Mouse (Mus musculus) C2C12 (cell line): ENCODE measurements at regions not wholly inside any gene's neighbourhood (a gene's known extent, or its start where the extent isn't known, plus 50 kb on each side); places are given as distances from the start of the nearest gene placed in this dataset.

Source experiments
- H3K27me3 ChIP-seq: one replicate; pipeline ENCODE4 v1.6.1; 2011; ENCODE audit not compliant: control insufficient read depth, insufficient read depth, insufficient read length
- H3K36me3 ChIP-seq: one replicate; pipeline ENCODE4 v1.6.1; 2011; ENCODE audit not compliant: control insufficient read depth, insufficient read depth
- H3K4me3 ChIP-seq: one replicate; pipeline ENCODE4 v1.5.1; 2011; ENCODE audit warnings: mild to moderate bottlenecking, control low read depth; ENCODE audit not compliant: poor library complexity, insufficient read depth, severe bottlenecking
- H3K79me2 ChIP-seq: one replicate; pipeline ENCODE4 v1.6.1; 2011; ENCODE audit not compliant: control insufficient read depth, insufficient read depth
- H3K79me3 ChIP-seq: one replicate; pipeline ENCODE4 v1.6.1; 2011; ENCODE audit warnings: low read depth, control low read depth
- H3ac ChIP-seq: one replicate; pipeline ENCODE3; 2011; ENCODE audit warnings: low read depth; ENCODE audit not compliant: control insufficient read depth, insufficient read length
- CEBPB ChIP-seq: IDR thresholded peaks from one replicate; pipeline ENCODE4 v1.6.1; 2011; ENCODE audit warnings: low read depth, mild to moderate bottlenecking, control low read depth, moderate library complexity
- CTCF ChIP-seq: IDR thresholded peaks from one replicate; pipeline ENCODE4 v1.5.1; 2011; ENCODE audit not compliant: control insufficient read depth, insufficient read depth, insufficient read length
- FOSL1 ChIP-seq: IDR thresholded peaks from one replicate; pipeline ENCODE4 v1.8.0; 2011; ENCODE audit warnings: mild to moderate bottlenecking, low read length; ENCODE audit not compliant: poor library complexity, insufficient read depth, severe bottlenecking
- MAX ChIP-seq: IDR thresholded peaks from one replicate; pipeline ENCODE4 v1.6.1; 2011; ENCODE audit warnings: mild to moderate bottlenecking, control low read depth
- MYOD1 ChIP-seq: IDR thresholded peaks from one replicate; pipeline ENCODE4 v1.6.1; 2011; ENCODE audit warnings: low read depth; ENCODE audit not compliant: control insufficient read depth, insufficient read length
- MYOG ChIP-seq: IDR thresholded peaks from one replicate; pipeline ENCODE4 v1.6.1; 2011; ENCODE audit not compliant: control insufficient read depth, insufficient read length; ENCODE audit errors: extremely low read depth
- USF1 ChIP-seq: IDR thresholded peaks from one replicate; pipeline ENCODE4 v1.6.1; 2011; ENCODE audit warnings: low read depth, mild to moderate bottlenecking, control low read depth, moderate library complexity

DNA sequence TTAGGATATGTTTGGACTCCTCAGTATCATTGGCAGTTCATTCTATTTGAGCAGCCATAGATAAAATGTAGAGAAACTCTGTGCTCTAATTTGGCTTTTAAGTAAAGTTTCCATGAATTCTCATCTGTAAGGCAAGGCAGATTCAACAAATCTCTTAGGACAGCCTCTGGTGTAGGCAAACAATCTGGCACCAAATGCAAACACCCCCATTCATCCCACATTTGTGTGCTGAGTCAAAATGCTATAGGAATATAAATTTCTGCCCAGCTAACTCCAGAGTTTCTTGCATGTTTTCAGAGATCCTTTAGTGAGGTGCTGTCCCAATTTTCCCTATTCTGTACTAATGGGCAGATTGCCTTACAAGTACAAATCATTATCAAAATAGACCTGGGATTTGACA lies 695.7 kb upstream of the Kif18a start:
- TF ChIP-seq MYOG, result no peak
- TF ChIP-seq MYOD1, result no peak
- no peak for TF ChIP-seq CTCF
- TF ChIP-seq USF1, result no peak
- TF ChIP-seq CEBPB, result no peak
- no peak for TF ChIP-seq FOSL1
- no peak for TF ChIP-seq MAX
- H3K4me3 ChIP-seq, result no peak overlapping the region
- H3K79me2 ChIP-seq, result no peaks in the 10 kb centered on the region

DNA sequence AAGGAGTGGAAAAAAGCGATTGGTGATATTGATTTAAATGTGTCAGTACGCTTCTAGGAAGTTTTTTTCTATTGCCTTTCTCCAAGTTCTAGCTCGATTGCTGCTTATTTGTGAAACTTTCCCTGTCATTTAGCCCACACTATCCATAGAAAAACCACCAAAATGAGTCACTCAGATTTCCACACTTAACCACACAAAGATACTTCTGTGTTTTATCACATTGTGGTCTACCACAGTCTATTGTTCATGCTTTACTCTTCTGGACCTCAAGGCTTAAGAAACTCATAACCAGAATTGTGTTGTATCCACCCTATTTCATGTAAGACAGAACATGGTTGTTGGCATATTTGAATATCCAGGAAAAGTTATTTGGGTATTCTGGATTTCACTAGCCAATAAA lies 687.0 kb upstream of the Kif18a start:
- no peaks in the 10 kb centered on the region for H3K79me2 ChIP-seq
- H3ac ChIP-seq, result no peak overlapping the region
- no peak overlapping the region for H3K4me3 ChIP-seq
- H3K27me3 ChIP-seq, result no peaks in the 10 kb centered on the region
- no peaks in the 10 kb centered on the region for H3K79me3 ChIP-seq
- H3K36me3 ChIP-seq, result no peaks in the 10 kb centered on the region
- TF ChIP-seq MYOG, result no peak
- TF ChIP-seq MYOD1, result no peak
- no peak for TF ChIP-seq CTCF
- TF ChIP-seq USF1, result no peak
- TF ChIP-seq FOSL1, result peak; percentile 95
- no peak for TF ChIP-seq MAX
- peak; percentile 92 for TF ChIP-seq CEBPB

More for the DNA sequence above, 695.7 kb upstream of the Kif18a start:
- no peaks in the 10 kb centered on the region for H3K27me3 ChIP-seq
- H3ac ChIP-seq, result no peak overlapping the region
- no peaks in the 10 kb centered on the region for H3K36me3 ChIP-seq
- H3K79me3 ChIP-seq, result no peaks in the 10 kb centered on the region

DNA sequence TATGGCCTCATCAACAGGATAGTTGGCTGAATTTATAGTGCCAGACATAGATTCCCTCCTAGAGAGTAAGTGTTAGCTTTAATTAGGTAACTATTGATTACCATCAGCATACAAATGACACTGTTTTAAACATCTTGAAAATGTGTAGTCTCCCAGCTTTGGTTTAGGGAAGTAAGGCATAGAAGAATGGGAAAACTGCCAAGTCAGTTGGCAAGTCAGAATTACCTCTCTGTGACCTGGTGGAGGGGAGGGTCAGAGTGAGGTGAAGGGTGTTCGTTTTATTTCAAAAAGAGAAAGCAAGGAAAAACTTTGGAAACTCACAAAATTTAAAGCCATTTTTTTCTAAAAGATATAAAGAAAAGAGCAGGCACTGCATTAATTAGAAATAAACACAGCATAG lies 680.2 kb upstream of the Kif18a start:
- Histone ChIP-seq H3K27me3 (no peaks in the 10 kb centered on the region), H3K79me3 (no peaks in the 10 kb centered on the region), H3K36me3 (no peaks in the 10 kb centered on the region), H3ac (no peak overlapping the region), H3K4me3 (no peak overlapping the region), H3K79me2 (no peaks in the 10 kb centered on the region)
- TF ChIP-seq MYOD1 (no peak), USF1 (no peak), CTCF (no peak), CEBPB (no peak), MAX (no peak), MYOG (no peak), FOSL1 (no peak)

DNA sequence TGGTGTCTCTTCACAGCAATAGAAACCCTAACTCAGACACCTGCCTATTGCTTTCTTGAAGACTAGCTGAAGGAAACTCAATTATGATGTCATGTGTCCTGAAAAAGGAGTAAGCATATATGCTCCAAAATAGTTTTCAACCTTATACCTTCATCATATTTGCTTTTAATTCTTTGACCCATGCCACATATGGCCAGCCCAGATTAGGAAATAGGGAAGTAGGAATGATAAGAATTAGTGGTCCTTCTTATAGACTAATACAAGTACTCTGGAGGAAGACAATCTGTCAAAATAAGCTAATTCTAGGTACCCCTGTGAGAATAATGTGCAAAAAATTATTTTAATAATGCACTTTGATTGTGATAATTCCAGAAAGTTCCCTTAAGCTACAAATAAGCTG lies 661.0 kb upstream of the Kif18a start:
- TF ChIP-seq CEBPB (no peak), CTCF (no peak), FOSL1 (no peak), MAX (no peak), USF1 (no peak), MYOG (no peak), MYOD1 (no peak)
- H3K79me2 ChIP-seq, result no peaks in the 10 kb centered on the region
- no peaks in the 10 kb centered on the region for H3K79me3 ChIP-seq
- H3K36me3 ChIP-seq, result no peaks in the 10 kb centered on the region
- no peaks in the 10 kb centered on the region for H3K27me3 ChIP-seq
- no peak overlapping the region for H3K4me3 ChIP-seq
- H3ac ChIP-seq, result no peak overlapping the region

DNA sequence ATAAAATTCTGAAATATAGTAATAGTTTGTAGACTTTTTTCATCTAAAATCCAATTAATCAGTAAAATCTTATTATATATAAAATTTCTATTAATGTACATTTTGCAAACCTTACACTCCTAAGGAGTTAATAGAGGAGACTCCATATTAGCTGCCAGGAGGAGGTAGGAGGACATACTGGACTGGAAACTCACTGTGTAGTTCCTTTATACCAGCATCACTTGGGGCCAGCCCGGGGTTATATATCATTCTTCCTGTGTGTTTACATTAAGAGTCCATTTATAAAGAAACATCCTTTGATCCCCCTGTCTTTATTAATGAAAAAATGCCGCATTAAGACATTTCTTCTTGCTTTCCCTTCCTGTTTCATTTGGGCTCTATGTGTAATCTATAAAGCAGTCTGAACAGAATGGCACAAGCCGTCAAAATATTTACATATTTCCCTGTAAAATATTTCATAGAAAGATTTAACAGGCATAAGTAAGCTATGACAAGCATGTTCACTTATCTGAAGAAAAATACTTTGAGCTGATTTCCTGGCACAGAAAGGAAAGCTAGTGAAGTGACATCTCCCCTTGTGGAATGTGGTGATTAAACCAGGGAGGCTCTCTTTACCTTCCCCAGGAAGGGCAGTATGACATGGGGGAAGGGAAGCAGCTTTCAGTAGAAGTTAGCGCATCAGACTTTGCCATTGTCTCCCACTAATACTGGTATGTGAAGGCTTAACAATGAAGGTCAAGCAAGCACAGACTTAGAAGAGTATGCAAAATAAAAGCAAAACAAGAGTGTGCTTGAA lies 658.0 kb upstream of the Kif18a start:
- no peak overlapping the region for H3K4me3 ChIP-seq
- H3K79me3 ChIP-seq, result no peaks in the 10 kb centered on the region
- H3K27me3 ChIP-seq, result no peaks in the 10 kb centered on the region
- no peak for TF ChIP-seq MAX
- TF ChIP-seq CEBPB, result no peak
- no peak for TF ChIP-seq MYOD1
- no peak for TF ChIP-seq FOSL1
- no peak for TF ChIP-seq CTCF
- TF ChIP-seq USF1, result no peak
- TF ChIP-seq MYOG, result no peak
- no peaks in the 10 kb centered on the region for H3K79me2 ChIP-seq
- H3K36me3 ChIP-seq, result no peaks in the 10 kb centered on the region
- no peak overlapping the region for H3ac ChIP-seq

DNA sequence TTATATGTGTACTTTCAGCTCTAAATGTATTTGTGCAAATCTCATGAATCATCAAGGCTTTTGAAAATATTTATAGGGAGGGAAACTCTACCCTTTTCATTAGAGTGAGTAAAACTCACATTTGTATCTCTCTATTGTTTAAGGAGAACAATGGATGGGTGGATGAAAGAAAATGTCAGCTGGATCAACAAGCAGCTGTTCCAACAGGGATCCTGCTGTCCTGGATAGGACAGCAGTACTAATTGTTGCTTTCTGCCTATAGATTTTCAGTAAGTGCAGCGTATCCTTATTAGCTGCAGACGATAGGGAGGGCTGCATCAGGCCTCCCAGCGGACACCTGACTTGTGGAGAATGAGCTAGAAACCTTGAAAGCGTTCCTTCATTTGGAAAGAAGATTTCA lies 644.9 kb upstream of the Kif18a start:
- Histone ChIP-seq H3K79me2 (no peaks in the 10 kb centered on the region), H3ac (no peak overlapping the region), H3K79me3 (no peaks in the 10 kb centered on the region), H3K27me3 (no peaks in the 10 kb centered on the region), H3K36me3 (no peaks in the 10 kb centered on the region), H3K4me3 (no peak overlapping the region)
- TF ChIP-seq CEBPB (no peak), MYOD1 (peak; percentile 66)
